In genomic region chr17:28528043-28528351, GRCm38 (mm10) we compare ENCODE assay signal across 8 mouse cellular contexts. TPM values are rescaled to one million over a fixed set of nuclear protein-coding genes. Genes with fewer than 3 reads are reported as not detected.
DNase-seq lines count a peak whose midpoint lies in the region; ATAC-seq and TF ChIP-seq lines count a peak whose summit lies in the region.

No protein-coding gene starts in this region.

- POLR2A ChIA-PET in Patski (lab: Charles Lee), result interaction anchor here (1.6 kb wide), 1 partner anchor 118 kb away, joined by 3 read pairs; no protein-coding TSS in a partner anchor

- ATAC-seq in Patski, result peak; percentile 55
- 0 out of 2 replicates have a peak, but pooled peaks have one; percentile 47 for ATAC-seq in hindbrain, embryonic 14.5 days (ENCODE audit: low FRiP score)
- ATAC-seq in megakaryocyte progenitor cell, adult 5-6 weeks (replicated peaks; ENCODE audit: poor library complexity), result peak; percentile 78

- peak; percentile 98 for TF ChIP-seq CTCF in Patski (IDR thresholded peaks at IDR 0.05)

- no peak overlapping the region for H3K27ac ChIP-seq in hindbrain, embryonic 14.5 days

- no peaks in the 10 kb centered on the region for H3K27me3 ChIP-seq in Patski
- H3K27me3 ChIP-seq in hindbrain, embryonic 14.5 days (ENCODE audit: control insufficient read depth, insufficient read depth, low read length), result no peaks in the 10 kb centered on the region

- no peak overlapping the region for H3K9ac ChIP-seq in hindbrain, embryonic 14.5 days

- H3K4me3 ChIP-seq in hindbrain, embryonic 14.5 days (replicated peaks; ENCODE audit: low read length), result no peak overlapping the region

- no peaks in the 10 kb centered on the region for H3K9me3 ChIP-seq in hindbrain, embryonic 14.5 days (ENCODE audit: control insufficient read depth, low read length)

- no peaks in the 10 kb centered on the region for H3K4me1 ChIP-seq in hindbrain, embryonic 14.5 days (replicated peaks; ENCODE audit: control insufficient read depth, insufficient read depth, low read length)

- CTCF ChIA-PET in Patski (lab: Charles Lee), result interaction anchor here (0.8 to 3.5 kb wide), 20 partner anchors 9 to 302 kb away, joined by 3 to 20 read pairs (median 4); no protein-coding TSS in a partner anchor

- WGBS in hindbrain, embryonic 14.5 days, result 5% methylated on average over 6 of the region's 6 CpGs

- H3K4me2 ChIP-seq in hindbrain, embryonic 14.5 days (replicated peaks), result peak overlapping the region; percentile 22; the same call in 1 of the 2 replicates

- H3K36me3 ChIP-seq in hindbrain, embryonic 14.5 days (replicated peaks; ENCODE audit: control insufficient read depth, insufficient read depth), result no peaks in the 10 kb centered on the region

- no peak for DNase-seq in Patski (ENCODE audit: low read depth, low spot score)
- DNase-seq in cerebellum, adult 9-11 months, result peak; percentile 69
- DNase-seq in frontal cortex, postnatal 10 days (ENCODE audit: low spot score in 2 of 2), result peak; percentile 51 to 81
- peak; percentile 91 for DNase-seq in hindbrain, embryonic 14.5 days (ENCODE audit: low spot score)
- DNase-seq in left cerebral cortex, adult 8-10 months (ENCODE audit: low spot score in 2 of 2), result peak; percentile 54 to 73
- peak; percentile 87 to 91 for DNase-seq in right cerebral cortex, postnatal 10 days (ENCODE audit: low spot score in 2 of 2)
- DNase-seq in urinary bladder, postnatal 14 days (ENCODE audit: low spot score), result peak; percentile 89

- in situ Hi-C loops in Patski (cut with MboI; ENCODE audit: low pct_unique_long_range_greater_than_20kb), result loop anchor here (25.0 kb wide), 1 partner anchor 316 kb away; the partner anchor contains the start of gene Def6

RNA-seq across cellular contexts. Expression of gene Armc12, which starts 2.6 kb away (rescaled TPM):
- polyA plus RNA-seq in Patski (2021), result not detected
- polyA plus RNA-seq in hindbrain, embryonic 14.5 days (2014; fragmentation: Nextera tagmentation; extraction: Ambion mirVana), result not detected in 2 replicates
- not detected for total RNA-seq in left cerebral cortex, adult 8-10 months (2022)
- not detected in 2 replicates for total RNA-seq in megakaryocyte progenitor cell, adult 5-6 weeks (2015)
- total RNA-seq in megakaryocyte progenitor cell, adult 5-6 weeks (2017), result not detected in 2 replicates

RNA-seq across cellular contexts. Expression of gene Fkbp5, which starts 10.7 kb away (rescaled TPM):
- 9.2 TPM for polyA plus RNA-seq in Patski (2021)
- 8.2 and 9.8 TPM in 2 replicates for polyA plus RNA-seq in hindbrain, embryonic 14.5 days (2014; fragmentation: Nextera tagmentation; extraction: Ambion mirVana)
- total RNA-seq in left cerebral cortex, adult 8-10 months (2022), result 10 to 100 TPM; 34.6 to 56.0 (median 46.5) TPM
- 25.8 and 30.0 TPM in 2 replicates for total RNA-seq in megakaryocyte progenitor cell, adult 5-6 weeks (2015)
- total RNA-seq in megakaryocyte progenitor cell, adult 5-6 weeks (2017), result 40.2 and 58.9 TPM in 2 replicates

RNA-seq across cellular contexts. Expression of gene Clpsl2, which starts 21.2 kb away (rescaled TPM):
- not detected for polyA plus RNA-seq in Patski (2021)
- not detected in 2 replicates for polyA plus RNA-seq in hindbrain, embryonic 14.5 days (2014; fragmentation: Nextera tagmentation; extraction: Ambion mirVana)
- total RNA-seq in left cerebral cortex, adult 8-10 months (2022), result not detected
- total RNA-seq in megakaryocyte progenitor cell, adult 5-6 weeks (2015), result not detected in 2 replicates
- total RNA-seq in megakaryocyte progenitor cell, adult 5-6 weeks (2017), result not detected in 2 replicates

RNA-seq across cellular contexts. Expression of gene Clps, which starts 32.6 kb away (rescaled TPM):
- not detected for polyA plus RNA-seq in Patski (2021)
- polyA plus RNA-seq in hindbrain, embryonic 14.5 days (2014; fragmentation: Nextera tagmentation; extraction: Ambion mirVana), result not detected in 2 replicates
- not detected for total RNA-seq in left cerebral cortex, adult 8-10 months (2022)
- not detected in 2 replicates for total RNA-seq in megakaryocyte progenitor cell, adult 5-6 weeks (2015)
- not detected in 2 replicates for total RNA-seq in megakaryocyte progenitor cell, adult 5-6 weeks (2017)

RNA-seq across cellular contexts. Expression of gene Lhfpl5, which starts 47.4 kb away (rescaled TPM):
- 0.09 TPM for polyA plus RNA-seq in Patski (2021)
- 13.5 and 13.7 TPM in 2 replicates for polyA plus RNA-seq in hindbrain, embryonic 14.5 days (2014; fragmentation: Nextera tagmentation; extraction: Ambion mirVana)
- total RNA-seq in left cerebral cortex, adult 8-10 months (2022), result 1 to 10 TPM; 4.0 to 6.1 (median 5.3) TPM
- not detected in 2 replicates for total RNA-seq in megakaryocyte progenitor cell, adult 5-6 weeks (2015)
- not detected in 2 replicates for total RNA-seq in megakaryocyte progenitor cell, adult 5-6 weeks (2017)
